Mouse (Mus musculus): ENCODE measurements around the gene Ppp1r3c.

The Ppp1r3c gene

DNA sequence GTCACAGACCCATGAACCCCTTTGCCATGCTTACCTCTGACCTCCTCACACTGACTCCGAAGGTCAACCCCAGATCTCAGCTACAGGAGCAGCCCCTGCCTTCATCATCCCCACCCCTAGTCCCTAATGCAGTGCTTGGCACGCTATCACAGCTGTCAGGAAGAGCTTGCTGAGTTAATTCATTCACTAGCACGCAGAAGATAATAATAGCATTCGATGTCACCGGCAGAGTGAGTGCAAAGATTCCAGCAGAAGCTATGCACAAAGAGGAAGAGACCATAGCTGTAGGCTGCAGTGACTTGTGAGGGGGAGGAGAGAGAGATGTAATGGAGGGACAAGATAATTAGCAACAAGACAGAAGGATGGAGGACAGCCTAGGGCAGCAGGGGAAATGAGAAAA is 47.2 kb downstream of the Ppp1r3c start:
- in situ Hi-C loops (cut with MboI; ENCODE audit: low pct_unique_long_range_greater_than_20kb in 1 of 2, low sequenced_read_pairs in 2 of 2, unreplicated experiment in 1 of 2): no loop called here

DNA sequence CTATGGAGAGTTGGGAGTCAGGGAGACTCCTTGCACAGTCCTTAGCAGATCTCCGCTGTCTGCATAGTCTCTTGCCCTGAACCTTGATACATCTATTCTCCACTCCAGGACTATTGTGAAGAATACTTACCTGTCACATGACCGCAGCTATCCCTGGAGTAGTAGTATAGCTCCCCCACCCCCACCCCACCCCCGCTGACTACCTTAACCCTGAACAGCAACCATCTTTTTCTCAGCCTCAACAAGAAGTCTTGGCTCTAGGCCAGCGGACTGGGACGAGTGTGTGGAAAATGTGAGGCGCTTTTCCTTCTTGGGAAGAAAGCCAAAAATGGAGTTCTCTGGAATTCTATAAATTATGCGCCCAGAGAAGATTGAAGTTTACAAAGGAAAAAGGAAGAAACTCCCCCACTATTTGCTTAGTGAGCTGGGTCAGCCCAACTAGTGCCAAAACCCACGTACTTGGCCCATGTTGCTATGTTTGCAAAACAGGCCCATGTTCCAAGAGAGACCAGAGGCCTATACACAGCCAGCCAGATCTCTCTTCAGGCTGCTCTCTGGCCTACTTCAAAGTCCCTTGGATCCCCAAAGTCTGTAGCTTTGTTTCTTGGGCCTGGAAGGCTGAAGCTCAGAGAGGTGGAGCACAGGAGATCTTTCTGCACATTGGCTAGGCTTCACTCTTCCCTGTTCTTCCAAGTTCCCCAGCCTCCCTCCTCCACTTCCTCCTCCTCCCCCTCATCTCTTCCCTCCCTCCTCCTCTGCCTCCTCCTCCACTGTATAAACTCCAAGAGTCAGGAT is 48.4 kb downstream of the Ppp1r3c start:
- in situ Hi-C loops (cut with MboI; ENCODE audit: low pct_unique_long_range_greater_than_20kb in 1 of 2, low sequenced_read_pairs in 2 of 2, unreplicated experiment in 1 of 2): no loop called here

DNA sequence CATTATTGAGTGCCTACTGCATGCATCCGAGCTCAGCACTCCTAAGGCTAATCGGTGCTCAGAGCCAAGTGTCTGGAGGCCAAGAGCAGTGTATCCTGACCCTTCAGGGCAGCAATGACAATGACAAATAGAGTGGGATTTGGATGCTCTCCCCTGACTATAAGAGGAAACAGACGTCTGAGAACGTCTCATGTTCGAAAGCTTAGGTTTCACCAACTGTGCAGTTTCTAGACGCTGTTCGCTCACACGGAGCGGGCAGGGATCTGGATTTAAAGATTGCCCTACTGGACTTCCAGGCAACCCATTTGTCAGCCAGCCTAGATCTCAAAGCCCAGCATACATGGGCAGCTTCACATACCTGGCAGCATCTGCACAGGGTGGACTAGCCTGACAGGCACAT is 49.4 kb downstream of the Ppp1r3c start:
- in situ Hi-C loops (cut with MboI; ENCODE audit: low pct_unique_long_range_greater_than_20kb in 1 of 2, low sequenced_read_pairs in 2 of 2, unreplicated experiment in 1 of 2): no loop called here

DNA sequence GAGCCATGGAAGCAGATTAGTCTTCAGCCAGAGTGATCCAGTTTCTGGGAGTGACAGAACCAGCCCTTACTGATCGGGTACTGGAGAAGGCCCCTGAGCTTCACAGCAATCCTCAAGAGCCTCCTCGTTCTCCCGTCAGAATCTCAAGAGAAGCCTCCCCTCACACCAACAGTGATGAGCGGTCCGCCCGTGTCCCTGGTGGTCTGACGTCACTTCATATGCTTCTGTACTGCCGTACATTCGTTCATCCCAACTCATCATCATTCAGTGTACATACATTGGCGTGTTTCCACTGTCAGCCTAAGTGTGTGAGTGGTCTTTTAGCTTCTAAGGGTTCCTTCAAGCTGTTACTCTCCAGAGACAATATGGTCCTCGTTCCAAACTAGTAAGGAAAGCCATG is 50.4 kb downstream of the Ppp1r3c start:
- in situ Hi-C loops (cut with MboI; ENCODE audit: low pct_unique_long_range_greater_than_20kb in 1 of 2, low sequenced_read_pairs in 2 of 2, unreplicated experiment in 1 of 2): no loop called here

DNA sequence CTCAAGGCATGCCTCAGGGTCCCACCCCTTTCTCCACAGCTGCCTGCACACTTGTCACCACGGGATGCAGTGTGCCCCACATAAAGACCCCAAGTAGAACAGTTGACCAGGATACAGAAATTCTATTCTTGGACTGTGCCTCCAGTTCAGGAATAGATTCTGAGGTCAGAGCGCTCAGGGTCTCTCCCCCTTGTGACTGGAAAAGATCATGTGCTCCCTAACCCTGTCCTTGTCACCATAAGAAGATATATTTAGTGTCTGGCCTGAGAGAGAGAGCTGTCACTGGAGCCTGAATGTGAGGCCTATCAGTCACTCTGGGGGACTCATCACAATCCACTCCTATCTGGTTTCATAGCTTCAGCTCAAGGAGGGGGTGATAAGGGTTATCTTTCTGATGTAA is 53.9 kb downstream of the Ppp1r3c start:
- in situ Hi-C loops (cut with MboI; ENCODE audit: low pct_unique_long_range_greater_than_20kb in 1 of 2, low sequenced_read_pairs in 2 of 2, unreplicated experiment in 1 of 2): no loop called here
